Mouse (Mus musculus) neural tube, embryonic 12.5 days (tissue): ENCODE data around the gene Actc1. TPM values are rescaled to one million over a fixed set of nuclear protein-coding genes. Genes with fewer than 3 reads are reported as not detected.

Source experiments
- ATAC-seq: fragments of 200-750 bp; cut with Nextera tagmentation; 2 replicates; pipeline ENCODE4 v1.8.0; 2017; ENCODE audit warnings: low read depth, mild to moderate bottlenecking, moderate TSS enrichment, moderate library complexity; ENCODE audit not compliant: low FRiP score
- H3K27ac ChIP-seq: fragments of 300-500 bp; sonication (generic); 2 replicates; pipeline ENCODE4 v1.5.1; 2016
- H3K27me3 ChIP-seq: fragments of 300-500 bp; sonication (generic); replicated peaks from 2 replicates; pipeline ENCODE4 v1.6.1; 2016; ENCODE audit warnings: mild to moderate bottlenecking
- H3K36me3 ChIP-seq: fragments of 300-500 bp; sonication (generic); 2 replicates; pipeline ENCODE4 v1.6.1; 2016; ENCODE audit warnings: mild to moderate bottlenecking
- H3K4me1 ChIP-seq: fragments of 300-500 bp; sonication (generic); 2 replicates; pipeline ENCODE4 v1.6.1; 2016
- H3K4me2 ChIP-seq: fragments of 300-500 bp; sonication (generic); replicated peaks from 2 replicates; pipeline ENCODE4 v1.6.1; 2016; ENCODE audit warnings: mild to moderate bottlenecking
- H3K4me3 ChIP-seq: fragments of 300-500 bp; sonication (generic); 2 replicates; pipeline ENCODE4 v1.5.1; 2016
- H3K9ac ChIP-seq: fragments of 300-500 bp; sonication (generic); 2 replicates; pipeline ENCODE4 v1.6.1; 2016; ENCODE audit warnings: mild to moderate bottlenecking
- H3K9me3 ChIP-seq: fragments of 300-500 bp; sonication (generic); 2 replicates; pipeline ENCODE4 v1.6.1; 2016; ENCODE audit warnings: mild to moderate bottlenecking
- WGBS: fragments of 180-500 bp; shearing (Covaris S2); methylation state at CpG from one replicate; pipeline ENCODE4 v1.1.7; 2016; 5-methylcytosine and 5-hydroxymethylcytosine counted together
- polyA plus RNA-seq: library from polyadenylated mRNA; unstranded; fragments of >200 nt; fragmentation: Nextera tagmentation; extraction: Ambion mirVana; gene quantifications from 2 replicates; pipeline ENCODE4 v1.2.1, GENCODE M21; 2016

Actc1 gene
- 106 and 158 TPM in 2 replicates for polyA plus RNA-seq

GRCm38 (mm10) chr2:114052696-114053598 lies at the start of gene Actc1:
Gene Actc1 (minus strand): TSS chr2:114053548.
- no peak within 1 kb of the TSS for H3K27ac ChIP-seq
- 31% methylated on average over 14 of the region's 14 CpGs for WGBS

DNA sequence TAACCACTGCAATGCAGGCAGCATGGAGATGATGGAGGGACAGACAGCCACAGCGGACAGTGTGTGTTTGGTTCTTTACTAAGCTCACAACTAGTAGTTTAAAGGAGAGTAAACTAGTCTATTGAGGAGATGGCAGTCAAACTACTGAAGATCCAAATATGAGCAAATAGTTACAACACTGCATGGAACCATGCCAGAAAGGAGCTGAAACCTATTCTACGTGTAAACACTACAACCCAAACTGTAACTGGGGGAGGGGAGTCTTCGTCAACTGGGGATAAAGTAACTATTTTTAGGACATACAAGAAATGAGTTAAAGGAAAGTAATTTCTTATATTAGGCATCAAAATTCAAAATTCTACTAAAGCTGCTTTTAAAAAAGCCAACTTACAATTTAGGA lies 49.1 kb upstream of the Actc1 start:
- ATAC-seq: no peak
- no peaks in the 10 kb centered on the region for H3K9me3 ChIP-seq
- no peak overlapping the region for H3K9ac ChIP-seq
- peaks cover 55% of the 10 kb centered on the region for H3K36me3 ChIP-seq
- no peak overlapping the region for H3K4me2 ChIP-seq
- no peak overlapping the region for H3K4me3 ChIP-seq
- H3K27ac ChIP-seq: no peak overlapping the region
- 97% methylated on average over 3 of the region's 3 CpGs for WGBS
- H3K27me3 ChIP-seq: no peaks in the 10 kb centered on the region
- H3K4me1 ChIP-seq: no peaks in the 10 kb centered on the region; the same call in 1 of the 2 replicates

More at GRCm38 (mm10) chr2:114052696-114053598, at the start of gene Actc1:
- Histone ChIP-seq H3K4me3 (no peak within 1 kb of the TSS), H3K9ac (no peak within 1 kb of the TSS), H3K27me3 (no peaks in the 10 kb centered on the region), H3K36me3 (no peaks in the 10 kb centered on the region), H3K4me1 (no peaks in the 10 kb centered on the region; the same call in 1 of the 2 replicates), H3K9me3 (no peaks in the 10 kb centered on the region), H3K4me2 (peak within 1 kb of the TSS; percentile 25; the same call in 1 of the 2 replicates)
- 0 out of 2 replicates have a peak, but pooled peaks have one; percentile 37 for ATAC-seq

- H3K4me2 ChIP-seq: no peak overlapping the region
- 92% methylated on average over 9 of the region's 9 CpGs for WGBS
- peaks cover 55% of the 10 kb centered on the region for H3K36me3 ChIP-seq
- no peak overlapping the region for H3K27ac ChIP-seq
- ATAC-seq: no peak
- no peaks in the 10 kb centered on the region for H3K4me1 ChIP-seq
- no peak overlapping the region for H3K4me3 ChIP-seq
- H3K9ac ChIP-seq: no peak overlapping the region
- H3K9me3 ChIP-seq: no peaks in the 10 kb centered on the region
- no peaks in the 10 kb centered on the region for H3K27me3 ChIP-seq
These were observed 47.5 kb upstream of the Actc1 start for GRCm38 (mm10) chr2:114100834-114101233.

DNA sequence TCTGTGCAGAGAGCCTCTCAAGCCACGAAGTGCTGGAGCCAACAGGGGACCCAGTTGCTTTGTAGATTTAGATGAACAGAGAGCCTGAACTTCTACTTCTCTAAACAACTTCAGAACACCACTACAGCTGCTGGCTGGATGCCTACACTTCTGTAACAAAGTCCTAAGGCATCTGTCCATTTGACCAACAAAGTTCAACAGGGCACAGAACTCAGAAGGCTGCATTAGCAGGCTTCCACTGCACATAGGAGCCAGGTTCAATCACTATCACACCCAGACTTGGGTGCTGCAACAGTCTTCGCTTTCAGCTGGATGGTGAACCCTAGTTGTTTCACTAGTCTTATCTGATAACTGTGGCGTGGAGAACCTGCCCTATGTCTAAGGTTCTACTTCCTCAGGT lies 46.5 kb upstream of the Actc1 start:
- Histone ChIP-seq H3K4me1 (no peaks in the 10 kb centered on the region), H3K4me3 (no peak overlapping the region), H3K36me3 (peaks cover 46% of the 10 kb centered on the region), H3K27ac (no peak overlapping the region), H3K9me3 (no peaks in the 10 kb centered on the region), H3K9ac (no peak overlapping the region), H3K4me2 (no peak overlapping the region), H3K27me3 (no peaks in the 10 kb centered on the region)
- 91% methylated on average over 3 of the region's 3 CpGs for WGBS
- no peak for ATAC-seq

DNA sequence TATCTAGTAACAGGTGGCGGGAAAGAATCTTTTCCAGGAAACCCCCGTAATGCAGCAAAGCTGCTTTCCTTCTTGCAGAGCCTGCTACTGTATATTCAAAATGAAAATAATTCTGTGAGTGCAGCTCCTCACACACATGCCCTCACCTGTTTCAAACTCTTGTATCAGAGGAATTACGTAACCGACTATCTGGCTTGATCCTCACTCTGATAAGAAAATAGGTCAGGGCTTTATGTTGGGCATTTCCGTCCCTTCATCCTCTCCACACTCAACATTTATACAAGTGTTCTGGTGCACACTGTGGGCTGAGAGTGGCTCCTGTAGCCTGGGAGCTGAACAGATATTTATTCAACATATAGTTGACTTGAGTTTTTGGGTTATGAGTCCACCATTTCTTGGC lies 45.8 kb upstream of the Actc1 start:
- peaks cover 41% of the 10 kb centered on the region for H3K36me3 ChIP-seq
- no peak overlapping the region for H3K9ac ChIP-seq
- WGBS: 95% methylated on average over 5 of the region's 5 CpGs
- H3K9me3 ChIP-seq: no peaks in the 10 kb centered on the region
- no peak for ATAC-seq
- H3K4me1 ChIP-seq: no peaks in the 10 kb centered on the region
- no peak overlapping the region for H3K27ac ChIP-seq
- no peak overlapping the region for H3K4me2 ChIP-seq
- H3K27me3 ChIP-seq: no peaks in the 10 kb centered on the region
- H3K4me3 ChIP-seq: no peak overlapping the region

DNA sequence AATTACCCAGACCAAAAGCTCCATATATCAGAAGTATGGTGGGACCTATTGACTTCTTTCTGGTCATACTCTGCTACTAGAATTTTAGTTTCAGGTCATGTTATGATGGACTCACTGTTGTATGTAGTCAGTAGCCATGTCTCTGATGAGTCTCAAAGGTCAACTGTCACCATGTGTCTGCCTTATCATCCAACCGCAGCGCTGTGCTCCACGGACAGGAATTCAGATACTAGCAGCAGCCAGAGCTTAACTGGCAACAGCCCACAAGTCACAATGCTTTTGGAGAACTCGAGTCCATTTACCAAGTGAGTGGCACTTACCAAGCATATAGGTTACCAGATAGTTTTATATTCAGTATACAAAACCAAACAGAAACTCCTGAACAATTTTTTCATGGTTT lies 44.3 kb upstream of the Actc1 start:
- Histone ChIP-seq H3K4me1 (no peaks in the 10 kb centered on the region), H3K4me2 (no peak overlapping the region), H3K4me3 (no peak overlapping the region), H3K27ac (no peak overlapping the region), H3K9me3 (no peaks in the 10 kb centered on the region), H3K9ac (no peak overlapping the region), H3K36me3 (peaks cover 30% of the 10 kb centered on the region), H3K27me3 (no peaks in the 10 kb centered on the region)
- WGBS: 94% methylated on average over 4 of the region's 4 CpGs
- no peak for ATAC-seq

GRCm38 (mm10) chr2:114096570-114096969 lies 43.2 kb upstream of the Actc1 start:
- H3K4me1 ChIP-seq: no peaks in the 10 kb centered on the region
- H3K4me3 ChIP-seq: no peak overlapping the region
- no peak overlapping the region for H3K9ac ChIP-seq
- H3K4me2 ChIP-seq: no peak overlapping the region
- H3K9me3 ChIP-seq: no peaks in the 10 kb centered on the region
- no peak for ATAC-seq
- H3K27me3 ChIP-seq: no peaks in the 10 kb centered on the region
- WGBS: 90% methylated on average over 1 of the region's 1 CpGs
- peaks cover 20% of the 10 kb centered on the region for H3K36me3 ChIP-seq
- H3K27ac ChIP-seq: no peak overlapping the region

DNA sequence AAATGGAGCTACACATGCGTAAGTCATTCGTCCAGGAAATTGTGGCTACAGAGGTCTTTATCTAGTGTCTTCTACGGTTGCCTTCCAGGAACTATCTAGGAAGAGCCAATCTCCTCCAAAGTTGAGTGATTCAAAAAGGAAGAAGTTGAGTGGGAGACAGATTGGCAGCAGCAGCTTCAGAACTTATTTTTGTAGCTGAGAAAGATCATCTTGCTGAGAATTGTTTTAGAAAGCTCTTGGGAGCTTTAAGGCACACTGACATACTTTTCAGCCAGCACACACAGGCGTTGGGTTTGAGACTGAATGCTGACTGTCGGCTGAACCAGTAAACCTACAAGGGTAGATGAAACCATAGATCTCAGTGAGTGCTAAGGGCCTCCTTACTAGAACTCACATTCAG lies 42.0 kb upstream of the Actc1 start:
- H3K4me3 ChIP-seq: no peak overlapping the region
- peaks cover 10% of the 10 kb centered on the region for H3K36me3 ChIP-seq
- H3K27ac ChIP-seq: no peak overlapping the region
- no peak overlapping the region for H3K9ac ChIP-seq
- no peaks in the 10 kb centered on the region for H3K27me3 ChIP-seq
- H3K4me1 ChIP-seq: no peaks in the 10 kb centered on the region
- 91% methylated on average over 5 of the region's 5 CpGs for WGBS
- no peak for ATAC-seq
- H3K4me2 ChIP-seq: no peak overlapping the region
- H3K9me3 ChIP-seq: no peaks in the 10 kb centered on the region

DNA sequence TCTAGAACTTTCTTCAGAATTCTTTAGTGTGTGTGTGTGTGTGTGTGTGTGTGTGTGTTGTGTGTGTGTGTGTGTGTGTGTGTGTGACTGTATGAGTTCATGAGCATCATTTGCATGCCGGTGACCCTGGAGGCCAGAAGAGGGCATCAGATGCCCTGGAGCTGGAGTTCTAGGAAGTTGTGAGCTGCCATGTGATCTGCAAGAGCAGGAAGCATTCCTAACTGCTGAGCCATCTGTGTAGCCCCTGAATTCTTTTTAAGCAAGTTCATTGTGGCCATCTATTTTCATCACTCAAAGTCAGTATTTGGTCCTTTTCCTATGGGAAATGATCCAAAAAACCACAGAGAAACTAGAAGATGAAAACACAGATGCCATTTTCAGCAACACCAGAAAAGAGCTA lies 41.3 kb upstream of the Actc1 start:
- Histone ChIP-seq H3K4me3 (no peak overlapping the region), H3K27me3 (no peaks in the 10 kb centered on the region), H3K4me2 (no peak overlapping the region), H3K9me3 (no peaks in the 10 kb centered on the region), H3K9ac (no peak overlapping the region), H3K27ac (no peak overlapping the region), H3K36me3 (peaks cover 3% of the 10 kb centered on the region; the same call in 1 of the 2 replicates), H3K4me1 (no peaks in the 10 kb centered on the region)
- 100% methylated on average over 1 of the region's 1 CpGs for WGBS
- ATAC-seq: no peak

GRCm38 (mm10) chr2:114093577-114093976 lies 40.2 kb upstream of the Actc1 start:
- H3K4me2 ChIP-seq: no peak overlapping the region
- no peak overlapping the region for H3K9ac ChIP-seq
- H3K36me3 ChIP-seq: no peaks in the 10 kb centered on the region
- ATAC-seq: no peak; the same call in 1 of the 2 replicates
- no peaks in the 10 kb centered on the region for H3K4me1 ChIP-seq
- no peak overlapping the region for H3K27ac ChIP-seq
- no peaks in the 10 kb centered on the region for H3K9me3 ChIP-seq
- no peaks in the 10 kb centered on the region for H3K27me3 ChIP-seq
- H3K4me3 ChIP-seq: no peak overlapping the region
- 79% methylated on average over 9 of the region's 9 CpGs for WGBS

DNA sequence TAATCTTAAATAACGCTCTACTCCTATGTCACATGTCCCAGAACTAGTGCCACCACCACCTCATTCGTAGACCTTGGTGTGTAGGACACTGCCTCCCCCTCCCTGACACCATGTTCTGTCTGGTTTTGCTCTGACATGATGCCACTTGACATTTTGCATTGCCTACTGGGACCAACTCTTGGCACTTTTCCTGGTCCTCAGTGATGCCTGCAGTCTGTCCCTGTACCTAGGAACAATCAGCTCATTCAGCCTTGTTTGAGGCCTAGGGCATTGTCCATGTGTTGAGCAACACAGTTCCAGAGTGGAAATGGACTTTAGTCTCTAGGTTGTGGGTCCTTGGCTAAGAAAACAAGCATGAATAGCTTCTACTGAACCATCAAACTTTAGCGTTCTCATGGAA lies 36.5 kb upstream of the Actc1 start:
- H3K27me3 ChIP-seq: no peaks in the 10 kb centered on the region
- H3K27ac ChIP-seq: no peak overlapping the region
- no peak overlapping the region for H3K4me3 ChIP-seq
- no peaks in the 10 kb centered on the region for H3K36me3 ChIP-seq
- no peaks in the 10 kb centered on the region for H3K9me3 ChIP-seq
- no peak overlapping the region for H3K9ac ChIP-seq
- no peaks in the 10 kb centered on the region for H3K4me1 ChIP-seq
- no peak for ATAC-seq
- no peak overlapping the region for H3K4me2 ChIP-seq
- 95% methylated on average over 3 of the region's 3 CpGs for WGBS

GRCm38 (mm10) chr2:114087271-114087670 lies 33.9 kb upstream of the Actc1 start:
- WGBS: 71% methylated on average over 1 of the region's 1 CpGs
- no peak for ATAC-seq
- H3K27ac ChIP-seq: no peak overlapping the region

DNA sequence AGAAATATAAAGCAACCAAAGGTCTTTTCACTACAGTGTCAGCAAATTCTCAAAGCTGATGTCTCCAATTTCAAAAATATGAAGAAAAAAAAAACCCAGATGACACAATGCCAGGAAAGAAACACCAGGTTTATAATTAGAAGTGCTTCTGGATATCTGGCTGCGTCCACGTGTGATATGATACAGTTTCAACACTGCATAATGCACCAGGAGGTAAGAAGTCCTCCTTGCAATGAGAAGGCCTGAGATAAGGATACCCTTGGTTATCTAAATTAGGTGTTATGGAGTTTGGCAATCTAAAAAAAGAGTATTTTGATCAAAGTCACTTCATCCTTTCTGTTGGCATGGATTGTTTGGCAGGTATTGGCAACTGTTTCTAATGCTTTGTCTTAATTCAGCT lies 18.5 kb upstream of the Actc1 start:
- Histone ChIP-seq H3K27me3 (no peaks in the 10 kb centered on the region), H3K36me3 (no peaks in the 10 kb centered on the region), H3K4me2 (no peak overlapping the region), H3K4me1 (no peaks in the 10 kb centered on the region), H3K9me3 (no peaks in the 10 kb centered on the region), H3K4me3 (no peak overlapping the region), H3K9ac (no peak overlapping the region), H3K27ac (no peak overlapping the region)
- ATAC-seq: no peak
- 97% methylated on average over 2 of the region's 2 CpGs for WGBS

More at GRCm38 (mm10) chr2:114087271-114087670, 33.9 kb upstream of the Actc1 start:
- Histone ChIP-seq H3K9me3 (no peaks in the 10 kb centered on the region), H3K4me1 (no peaks in the 10 kb centered on the region), H3K36me3 (no peaks in the 10 kb centered on the region), H3K9ac (no peak overlapping the region), H3K27me3 (no peaks in the 10 kb centered on the region), H3K4me3 (no peak overlapping the region), H3K4me2 (no peak overlapping the region)
